Mouse (Mus musculus) heart, adult 11 months (tissue): ENCODE measurements at regions not wholly inside any gene's neighbourhood (a gene's known extent, or its start where the extent isn't known, plus 50 kb on each side); places are given as distances from the start of the nearest gene placed in this dataset.
"Not testable (repeated sequence)": the region's sequence is repeated elsewhere in the genome, so short reads cannot be mapped to it uniquely, and the experiment has no call there.

ENCODE experiments used
- DNase-seq: peaks from one replicate; pipeline ENCODE4 v3.0.0; 2022

DNA sequence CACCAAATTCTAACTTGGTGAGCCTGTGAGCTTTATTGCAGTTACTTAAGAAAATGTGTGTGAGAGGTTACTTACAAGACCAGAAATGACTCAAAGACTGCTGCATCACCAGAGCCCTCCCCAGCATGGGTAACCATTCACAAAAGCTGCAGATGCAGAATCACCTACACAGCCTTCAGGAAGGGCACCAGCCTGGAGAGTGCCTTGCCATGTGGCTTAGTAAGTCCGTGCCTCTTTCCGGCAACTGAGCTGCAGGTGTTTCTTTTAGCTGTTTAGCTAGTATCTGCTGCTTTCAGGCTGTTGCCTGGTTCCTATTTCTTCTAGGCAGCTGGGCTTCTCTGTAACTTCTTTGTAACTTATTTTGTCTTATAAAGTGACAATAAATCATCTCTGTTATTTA, 213.2 kb upstream of the Stxbp6 start:
- peak; percentile 61 for DNase-seq

DNA sequence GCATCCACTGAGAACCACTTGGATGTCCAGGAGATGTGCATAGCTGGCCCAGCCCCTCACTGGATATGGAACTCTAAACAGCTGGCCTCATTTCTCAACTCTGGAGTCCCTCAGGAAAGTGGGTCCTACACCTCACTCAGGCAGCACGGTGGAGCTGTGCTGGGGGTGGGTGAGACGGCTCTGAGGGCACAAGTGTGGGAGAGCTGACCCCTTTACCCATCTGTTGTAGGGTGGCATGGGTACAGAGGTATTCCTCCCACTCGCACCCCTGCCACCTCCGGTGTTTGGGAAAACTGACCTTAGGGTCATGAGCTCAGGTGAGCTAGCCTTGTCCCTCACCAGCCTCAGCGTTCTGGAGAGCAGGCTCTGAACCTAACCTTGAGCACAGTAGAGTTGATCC, 181.8 kb upstream of the Stxbp6 start:
- DNase-seq, result no peak

DNA sequence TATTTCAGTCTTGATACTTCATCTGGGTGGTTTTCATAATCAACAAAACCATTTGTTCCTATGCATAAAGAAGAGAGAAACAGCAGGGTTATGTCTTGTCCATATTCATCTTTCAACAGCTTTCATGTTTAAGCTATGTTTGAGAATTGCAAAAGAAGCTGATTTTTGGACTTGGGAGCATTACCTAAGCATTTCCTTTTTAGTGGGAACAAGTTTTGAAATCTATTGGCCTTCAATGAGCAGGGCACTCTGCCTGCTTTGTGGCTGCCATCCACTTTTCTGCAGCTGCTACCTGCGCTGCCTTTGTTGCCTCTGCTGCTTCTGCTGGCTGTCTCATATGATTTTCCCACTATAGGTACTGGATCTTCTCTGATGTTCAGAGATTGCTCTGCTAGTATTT, 136.6 kb upstream of the Stxbp6 start:
- no peak for DNase-seq

DNA sequence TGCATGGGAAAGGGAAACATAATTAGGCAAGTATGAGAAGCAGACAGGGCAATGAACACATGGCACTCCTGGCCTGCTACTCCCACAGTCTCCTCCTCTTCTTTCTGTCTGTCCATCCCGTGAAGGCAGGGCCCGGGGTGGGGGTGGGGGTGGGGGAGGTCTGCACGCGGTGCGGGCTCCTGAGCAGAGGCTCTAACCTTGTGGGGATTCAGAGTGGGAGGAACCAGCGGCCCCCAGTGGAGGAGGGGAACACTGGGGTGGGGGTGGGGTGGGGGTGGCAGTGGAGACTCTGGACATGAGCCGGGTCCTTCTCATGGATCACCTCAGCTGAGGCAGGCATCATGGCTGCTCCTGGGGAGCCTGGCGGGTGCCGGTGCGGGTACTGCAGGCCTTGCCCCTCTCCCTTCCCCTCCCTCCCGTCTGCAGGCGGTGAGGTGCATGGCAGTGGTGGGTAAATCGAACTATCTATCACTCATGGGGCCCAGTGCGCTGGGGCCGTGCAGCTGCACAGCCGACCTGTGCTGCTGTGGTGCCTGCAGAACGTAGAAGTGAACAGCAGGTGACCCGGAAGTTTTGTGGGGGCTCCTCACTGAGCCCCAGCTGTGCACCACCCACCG, 120.9 kb upstream of the Stxbp6 start:
- DNase-seq, result no peak

DNA sequence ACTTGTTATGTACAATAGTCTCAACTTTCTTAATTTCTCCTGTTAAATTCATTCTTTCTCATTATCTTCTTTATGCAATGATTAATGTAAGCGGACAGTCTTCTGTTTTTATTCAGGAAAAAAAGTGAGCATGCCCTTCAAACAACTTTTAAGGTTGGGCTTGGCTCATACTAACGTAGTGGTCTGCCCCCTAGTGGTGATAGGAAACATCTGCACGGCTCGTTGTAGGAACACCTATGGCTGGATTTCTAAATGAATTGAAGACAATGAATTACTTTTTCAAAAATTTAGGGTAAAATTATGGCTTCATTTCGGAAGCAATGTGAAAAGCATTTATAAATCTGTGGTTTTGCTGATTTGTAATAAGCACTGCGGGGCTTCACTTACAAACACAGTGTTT, 112.6 kb upstream of the Stxbp6 start:
- DNase-seq, result no peak

DNA sequence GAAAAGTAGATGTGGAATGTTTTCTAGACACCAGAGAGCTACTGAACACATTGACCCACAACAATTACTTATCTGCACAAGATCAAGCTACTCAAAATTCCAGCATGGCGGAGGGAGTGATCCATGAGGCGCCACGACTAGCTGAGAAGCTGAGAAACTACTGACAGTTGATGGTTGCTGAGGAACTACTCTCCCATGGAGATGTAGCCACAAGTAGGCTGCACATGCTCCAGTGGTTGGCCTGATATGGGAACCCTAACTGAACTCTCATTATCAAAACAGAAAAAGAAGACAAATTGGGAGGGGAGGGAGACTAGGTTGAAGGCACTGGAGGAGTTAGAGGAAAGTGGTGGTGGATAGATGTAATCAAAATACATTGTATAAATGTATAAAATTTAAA, 110.0 kb upstream of the Stxbp6 start:
- no peak for DNase-seq

DNA sequence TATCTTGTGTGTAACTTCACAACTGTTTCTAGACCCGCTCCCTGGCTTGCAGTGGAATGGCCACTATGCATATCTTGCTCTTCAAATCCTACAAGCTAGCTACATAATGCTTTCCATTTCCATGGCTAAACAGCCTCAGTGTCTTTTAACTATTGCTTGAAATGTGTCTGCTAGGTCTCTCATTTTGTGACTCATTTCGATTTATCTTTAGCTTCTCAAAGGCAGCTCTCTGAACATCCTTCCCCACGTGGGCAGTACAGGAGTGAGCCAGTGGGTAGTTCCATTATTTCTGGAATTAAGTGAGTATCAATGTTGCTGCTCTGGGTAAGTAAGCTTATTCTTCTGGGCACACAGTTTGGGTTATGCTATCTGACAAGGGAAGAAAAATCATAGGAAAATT, 102.9 kb upstream of the Stxbp6 start:
- DNase-seq, result no peak

DNA sequence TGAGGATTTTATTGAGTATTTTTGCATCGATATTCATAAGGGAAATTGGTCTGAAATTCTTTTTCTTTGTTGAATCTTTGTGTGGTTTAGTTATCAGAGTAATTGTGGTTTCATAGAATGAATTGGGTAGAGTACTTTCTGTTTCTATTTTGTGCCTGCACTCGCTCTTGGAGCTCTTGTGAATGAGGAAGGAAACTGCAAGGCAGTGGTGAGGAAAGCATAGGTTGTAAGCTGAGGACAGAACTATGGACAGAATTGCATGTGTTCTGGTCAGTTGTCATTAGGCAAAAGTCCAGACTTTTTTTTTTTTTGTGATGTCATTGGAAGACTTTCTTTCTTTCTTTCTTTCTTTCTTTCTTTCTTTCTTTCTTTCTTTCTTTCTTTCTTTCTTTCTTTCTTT, 100.8 kb upstream of the Stxbp6 start:
- not testable (repeated sequence) for DNase-seq

DNA sequence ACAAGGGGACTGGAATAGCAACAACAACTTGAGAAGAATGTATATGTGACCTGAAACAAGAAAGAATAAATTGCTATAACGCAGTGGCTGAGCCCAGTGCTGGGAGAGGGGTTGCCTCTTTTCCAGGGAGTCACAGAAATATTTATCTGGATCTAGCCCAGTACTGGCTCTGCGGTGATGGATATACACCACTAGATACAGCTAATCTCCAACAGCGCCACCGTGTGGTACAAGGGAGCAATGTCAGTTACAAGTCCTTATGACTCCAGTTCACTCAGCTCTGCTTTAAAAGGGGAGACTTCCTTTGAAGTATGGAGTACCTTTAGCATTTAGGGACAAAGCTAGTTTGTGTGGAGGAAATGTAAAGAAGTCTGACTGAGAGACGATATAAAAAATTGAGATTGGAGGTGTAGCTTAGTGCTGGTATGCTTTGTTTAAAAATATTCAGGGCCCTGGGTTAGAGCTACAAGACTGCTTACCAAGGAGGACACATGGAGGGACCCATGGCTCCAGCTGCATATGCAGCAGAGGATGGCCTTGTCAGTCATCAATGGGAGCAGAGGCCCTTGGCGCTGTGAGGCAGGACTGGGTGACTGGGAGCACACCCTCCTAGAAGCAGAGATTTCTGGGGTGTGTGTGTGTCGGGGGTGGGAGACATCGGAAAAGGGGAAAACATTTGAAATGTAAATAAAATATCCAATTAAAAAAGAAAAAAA, 97.6 kb upstream of the Stxbp6 start:
- peak; percentile 92 for DNase-seq

DNA sequence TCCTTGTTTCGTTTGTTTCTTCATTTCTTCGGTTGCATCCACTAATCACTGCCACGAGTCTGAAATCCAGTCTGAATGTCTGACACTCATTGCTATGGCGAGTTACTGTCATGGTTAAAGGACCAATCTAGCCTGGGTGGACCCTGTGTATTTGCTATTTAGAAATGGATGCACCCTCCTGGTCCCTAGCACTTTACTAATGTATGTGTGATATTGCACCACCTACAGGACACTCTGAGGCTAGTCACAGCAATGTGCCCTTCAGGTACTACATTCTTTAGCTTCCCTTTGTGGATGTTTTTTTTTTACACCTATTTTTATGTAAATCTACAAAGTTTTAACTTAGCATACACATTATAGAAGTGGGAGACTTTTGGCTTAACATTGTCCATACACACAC, 87.5 kb upstream of the Stxbp6 start:
- no peak for DNase-seq

DNA sequence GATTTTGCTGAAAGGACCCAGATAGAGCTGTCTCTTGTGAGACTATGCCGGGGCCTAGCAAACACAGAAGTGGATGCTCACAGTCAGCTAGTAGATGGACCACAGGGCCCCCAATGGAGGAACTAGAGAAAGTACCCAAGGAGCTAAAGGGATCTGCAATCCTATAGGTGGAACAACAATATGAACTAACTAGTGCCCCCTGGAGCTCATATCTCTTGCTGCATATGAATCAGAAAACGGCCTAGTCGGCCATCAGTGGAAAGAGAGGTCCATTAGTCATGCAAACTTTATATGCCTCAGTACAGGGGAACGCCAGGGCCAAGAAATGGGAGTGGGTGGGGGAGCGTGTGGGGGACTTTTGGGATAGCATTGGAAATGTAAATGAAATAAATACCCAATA, 87.1 kb upstream of the Stxbp6 start:
- not testable (repeated sequence) for DNase-seq

DNA sequence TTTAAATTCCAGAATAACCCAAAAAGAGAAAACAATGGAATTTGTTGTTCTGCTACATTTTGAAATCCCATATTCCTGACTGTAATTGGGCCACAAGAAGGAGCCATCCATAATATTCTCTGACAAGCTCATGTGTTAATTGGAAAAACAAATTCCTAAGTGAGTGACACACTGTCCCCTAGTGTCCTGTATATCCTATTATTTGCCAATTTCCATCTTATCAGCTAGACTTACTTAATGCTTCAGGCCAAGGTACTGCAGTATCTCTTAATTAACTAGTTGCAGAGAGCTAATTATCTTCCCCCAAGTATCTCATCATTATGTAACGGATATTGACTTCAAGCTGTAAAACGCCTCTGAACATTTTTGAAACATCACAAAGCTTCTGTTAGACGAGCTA, 84.5 kb upstream of the Stxbp6 start:
- DNase-seq, result no peak

DNA sequence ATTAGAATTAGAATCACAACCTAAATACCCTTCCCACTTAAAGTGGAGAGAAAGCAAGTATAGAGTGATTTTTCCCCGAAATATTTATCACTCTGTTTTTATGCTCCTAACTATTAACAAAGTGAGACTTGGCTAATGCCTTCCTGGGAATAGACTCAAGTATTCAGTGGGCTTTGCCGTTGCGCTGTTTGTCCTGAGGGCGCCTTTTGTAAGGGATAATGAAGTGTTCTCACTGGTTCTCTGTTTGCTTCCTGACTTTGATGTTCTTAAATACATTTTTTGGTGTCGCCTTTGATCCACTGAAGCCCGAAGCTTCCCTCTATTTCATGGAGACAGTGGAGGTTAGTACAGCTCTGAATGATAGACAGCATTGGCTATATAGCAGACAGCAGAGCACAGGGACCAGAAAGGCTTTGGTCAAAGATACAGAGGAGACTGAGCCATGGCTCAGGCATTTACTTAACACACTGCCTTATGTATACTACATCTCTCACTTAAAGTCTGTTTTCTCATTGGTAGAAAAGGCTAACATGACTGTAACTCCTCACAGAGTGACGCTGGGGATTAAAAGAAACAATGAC, 63.0 kb upstream of the Stxbp6 start:
- no peak for DNase-seq

DNA sequence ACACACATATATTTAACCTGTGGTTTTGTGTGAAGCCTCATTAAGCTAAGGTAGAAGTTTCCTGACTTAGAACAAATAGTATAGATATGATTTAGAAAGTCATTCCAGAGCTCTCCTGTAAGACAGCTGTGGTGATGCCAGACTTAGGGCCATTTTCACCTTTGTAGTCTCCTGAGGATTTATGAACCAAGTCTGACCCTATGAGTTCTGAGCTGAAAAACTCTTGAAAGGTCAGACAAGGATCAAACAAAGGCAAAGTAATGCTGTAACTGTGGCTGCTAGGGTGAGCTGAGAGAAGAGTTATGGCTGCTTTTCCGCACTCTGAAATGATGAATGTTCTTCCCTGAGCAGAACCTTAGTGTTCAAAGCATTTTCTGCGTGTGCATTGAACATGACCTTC, 58.9 kb upstream of the Stxbp6 start:
- DNase-seq, result no peak

DNA sequence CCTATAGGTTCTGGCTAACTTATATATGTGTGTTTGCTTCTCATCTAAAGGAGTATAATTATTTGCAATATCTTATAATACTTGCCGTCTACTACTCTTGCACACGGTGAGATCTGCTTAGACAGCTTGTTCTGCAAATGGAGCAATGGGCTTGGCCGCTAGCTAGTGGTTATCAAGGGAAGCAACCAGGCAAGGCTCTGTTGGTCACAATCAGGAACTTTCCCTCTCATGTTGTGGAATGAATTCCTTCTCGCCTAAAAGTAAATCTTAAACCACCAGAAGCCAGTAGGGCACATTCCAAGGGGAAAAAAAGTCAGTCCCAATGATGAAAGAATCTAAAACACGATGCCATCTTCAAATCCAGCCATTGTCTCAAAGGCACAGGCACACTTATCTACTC, 56.6 kb upstream of the Stxbp6 start:
- no peak for DNase-seq

DNA sequence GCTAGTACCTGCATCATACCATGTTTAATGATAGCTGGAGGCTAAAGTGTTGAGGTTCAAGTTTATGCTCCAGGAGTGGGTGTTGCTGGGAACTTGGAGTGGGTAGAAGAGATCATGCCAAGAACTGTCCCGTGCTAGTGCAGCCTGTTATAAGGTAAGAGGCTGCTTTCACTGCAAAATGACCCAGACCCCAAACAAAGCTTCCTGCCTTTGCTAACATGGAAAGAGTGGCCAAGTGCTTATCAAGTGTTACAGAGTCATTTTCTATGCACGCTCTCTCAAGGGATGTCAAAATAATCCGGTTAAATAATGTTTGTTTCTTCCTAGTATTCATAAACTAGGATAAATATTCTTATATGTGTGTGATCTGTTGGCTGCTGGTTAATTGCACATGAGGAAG, 51.4 kb upstream of the Stxbp6 start:
- DNase-seq, result no peak
